Comparison of ENCODE assay signal across 13 mouse cellular contexts in the genomic region with DNA sequence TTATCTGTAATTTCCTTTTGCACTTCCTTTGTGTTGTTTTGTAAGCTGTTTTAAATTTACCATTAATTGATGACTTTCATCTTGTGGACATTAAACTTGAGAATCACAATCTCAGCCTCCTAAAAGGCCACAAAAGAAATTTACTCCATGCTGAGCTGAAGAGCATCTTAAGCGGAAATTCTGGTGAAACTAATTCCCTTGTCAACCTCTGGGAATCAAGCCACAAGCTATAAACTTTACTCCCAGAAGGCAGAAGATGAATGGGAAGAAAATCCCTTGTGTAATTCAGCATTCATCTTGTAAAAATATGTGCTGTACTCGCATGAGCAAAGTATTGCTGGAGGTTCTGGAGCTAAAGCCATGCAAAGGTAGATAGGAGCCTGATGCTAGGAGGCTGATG.
"Had no signal": no experiment of that assay in that cellular context is flagged by ENCODE, and none has a peak within 500 bp of the region (broad histone marks: within the 10 kb centered on the region; RNA-seq: fewer than 3 reads in every experiment).

No protein-coding gene starts in this region.

- H3K27me3 ChIP-seq: limb, embryonic 12.5 days; midbrain, embryonic 15.5 days; neural tube, embryonic 13.5 days; stomach, embryonic 15.5 days had no signal

- H3K4me3 ChIP-seq: limb, embryonic 12.5 days; midbrain, embryonic 10.5 days; midbrain, embryonic 15.5 days; neural tube, embryonic 13.5 days; stomach, embryonic 15.5 days had no signal

- H3K4me1 ChIP-seq: limb, embryonic 12.5 days; midbrain, embryonic 10.5 days; midbrain, embryonic 15.5 days; stomach, embryonic 15.5 days had no signal

- DNase-seq: layer of hippocampus, adult 9-11 months; layer of hippocampus, postnatal 36 days; lung, adult 18-20 months; lung, postnatal 36 days; right cerebral cortex, postnatal 14 days; thymus, adult 2 months; thymus, postnatal 25 days had no signal

- H3K27ac ChIP-seq: limb, embryonic 12.5 days; liver, embryonic 14.5 days; midbrain, embryonic 10.5 days; midbrain, embryonic 15.5 days; neural tube, embryonic 13.5 days; stomach, embryonic 15.5 days had no signal

- H3K36me3 ChIP-seq: limb, embryonic 12.5 days; midbrain, embryonic 10.5 days; midbrain, embryonic 15.5 days; neural tube, embryonic 13.5 days; stomach, embryonic 15.5 days had no signal
